Mouse (Mus musculus): ENCODE data around the gene Noto. TPM values are rescaled to one million over a fixed set of nuclear protein-coding genes. Genes with fewer than 3 reads are reported as not detected.
"Not testable (repeated sequence)": the region's sequence is repeated elsewhere in the genome, so short reads cannot be mapped to it uniquely, and the experiment has no call there.

Noto gene
- total RNA-seq, 1 experiment from 2014 or later = not detected

DNA sequence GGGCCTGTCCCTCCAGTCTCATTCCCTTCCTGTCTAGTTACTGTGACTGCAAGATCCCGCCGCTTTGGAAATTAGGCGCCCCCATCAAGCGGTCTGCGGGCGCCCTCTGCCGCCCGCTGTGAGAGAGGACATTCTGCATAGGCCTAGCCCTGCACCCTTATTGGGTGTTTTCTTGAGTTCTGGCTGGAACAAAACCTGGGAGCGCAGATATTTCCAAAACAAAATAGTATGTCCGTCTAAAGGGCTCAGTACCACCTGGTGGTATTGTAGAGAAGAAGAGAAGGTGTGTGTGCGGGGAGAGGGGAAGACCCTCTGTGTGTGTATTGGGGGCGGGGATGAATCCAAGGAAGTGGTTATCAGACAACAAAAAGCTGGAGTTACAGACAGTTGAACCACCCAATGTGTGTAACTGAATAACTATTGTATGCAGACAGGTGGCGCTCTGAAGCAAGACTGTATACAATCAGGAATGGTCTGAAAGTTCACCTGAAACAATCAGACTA lies 12.9 kb upstream of the Noto start:
- ATAC-seq (replicated peaks; ENCODE audit: insufficient number of reproducible peaks, low FRiP score, low TSS enrichment, poor library complexity, severe bottlenecking) = no peak

DNA sequence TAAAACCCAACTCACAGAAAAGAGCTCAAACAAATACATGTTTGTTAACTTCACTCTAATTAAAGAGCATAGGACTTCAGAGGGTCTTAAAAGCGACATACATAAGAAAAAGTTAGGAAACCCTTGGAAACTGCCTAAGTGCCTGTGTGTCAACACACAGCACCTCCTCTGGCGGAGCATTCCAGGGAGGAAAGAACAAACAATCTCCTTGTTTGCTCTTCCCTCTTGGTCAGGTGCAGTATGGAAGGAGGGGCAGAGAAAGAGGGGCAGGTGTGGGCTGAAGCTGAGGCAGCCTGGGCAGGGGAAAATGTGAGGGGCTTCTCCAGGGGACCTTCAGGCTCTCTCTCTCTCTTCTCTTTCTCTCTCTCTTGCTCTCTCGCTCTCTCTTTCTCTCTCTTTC lies 7.9 kb upstream of the Noto start:
- no peak for ATAC-seq (replicated peaks; ENCODE audit: insufficient number of reproducible peaks, low FRiP score, low TSS enrichment, poor library complexity, severe bottlenecking)

DNA sequence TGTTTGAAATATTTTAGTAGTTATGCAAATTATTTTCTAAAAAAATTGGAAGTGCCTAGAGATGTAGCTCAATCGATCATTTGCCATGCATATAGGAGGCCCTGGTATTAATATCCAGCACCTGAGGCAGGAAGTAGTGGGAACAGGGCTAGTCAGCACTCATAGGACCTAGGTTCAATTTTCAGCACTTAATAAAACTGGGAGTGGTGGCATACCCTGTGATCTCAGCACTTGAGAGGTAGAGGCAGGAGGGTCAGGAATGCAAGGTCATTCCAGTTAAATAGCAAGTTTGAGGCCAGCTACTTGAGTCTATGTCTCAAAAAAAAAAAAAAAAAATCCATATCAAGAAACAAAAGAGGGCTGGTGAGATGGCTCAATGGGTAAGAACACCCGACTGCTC lies 4.5 kb upstream of the Noto start:
- ATAC-seq (replicated peaks; ENCODE audit: insufficient number of reproducible peaks, low FRiP score, low TSS enrichment, poor library complexity, severe bottlenecking) = no peak

DNA sequence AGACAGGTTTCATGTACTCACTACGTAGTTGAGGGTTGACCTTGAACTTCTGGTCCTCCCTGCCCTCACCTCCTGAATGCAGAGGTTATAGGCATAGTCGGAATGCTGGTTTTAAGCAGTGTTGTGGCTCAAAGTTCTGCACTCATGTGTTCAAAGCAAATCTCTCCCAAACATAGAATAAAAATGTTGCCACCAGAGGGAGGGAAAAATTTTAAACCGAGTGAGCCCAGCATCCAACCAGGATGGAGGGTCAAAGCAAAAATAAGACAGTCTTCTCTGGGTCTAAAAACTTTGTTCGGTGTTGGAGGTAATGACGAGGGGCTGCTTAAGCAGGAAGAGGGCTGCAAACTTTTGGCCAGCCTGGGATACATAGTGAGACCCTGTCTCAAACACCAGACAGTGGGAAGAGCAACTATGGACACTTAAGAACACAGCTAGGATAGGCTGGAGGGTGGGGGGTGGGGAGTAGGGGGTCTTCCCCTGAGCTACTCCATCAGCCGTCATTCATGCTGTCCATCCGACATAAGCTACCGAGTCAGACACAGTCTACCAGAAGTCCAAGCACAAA lies 7.7 kb downstream of the Noto start:
- no peak for ATAC-seq (replicated peaks; ENCODE audit: insufficient number of reproducible peaks, low FRiP score, low TSS enrichment, poor library complexity, severe bottlenecking)

DNA sequence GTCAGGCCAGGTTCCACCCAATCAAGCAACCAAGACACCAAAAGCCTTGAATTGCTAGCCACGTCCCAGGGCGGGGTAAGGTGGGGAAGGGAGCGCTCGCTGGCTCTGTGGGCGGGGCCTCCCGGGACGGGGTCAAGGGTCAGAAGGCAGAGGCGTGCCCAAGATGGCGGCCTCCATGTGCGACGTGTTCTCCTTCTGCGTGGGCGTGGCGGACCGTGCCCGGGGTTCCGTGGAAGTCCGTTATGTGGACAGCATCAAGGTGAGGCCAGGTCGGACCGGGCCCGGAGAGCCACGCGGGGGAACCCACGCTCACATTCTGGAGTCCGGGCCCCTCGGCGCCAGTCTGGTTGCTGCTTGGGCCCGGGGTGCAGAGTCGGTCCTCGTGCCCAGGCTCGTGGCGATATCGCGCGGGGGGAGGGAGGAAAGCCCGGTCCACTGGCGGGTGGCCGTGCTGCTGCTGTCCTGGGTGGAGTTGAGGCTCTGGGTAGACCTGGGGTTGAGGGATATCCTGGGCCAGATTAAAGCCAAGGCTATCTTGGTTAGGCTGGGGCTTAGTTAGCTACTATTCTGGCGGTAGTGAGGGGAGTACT lies 8.3 kb downstream of the Noto start, which contains the start of gene Smyd5:
Gene Smyd5, plus strand, starts transcription at position 148 of the 590 bp plus-strand sequence.
- peak; percentile 92 for ATAC-seq (replicated peaks; ENCODE audit: insufficient number of reproducible peaks, low FRiP score, low TSS enrichment, poor library complexity, severe bottlenecking)

DNA sequence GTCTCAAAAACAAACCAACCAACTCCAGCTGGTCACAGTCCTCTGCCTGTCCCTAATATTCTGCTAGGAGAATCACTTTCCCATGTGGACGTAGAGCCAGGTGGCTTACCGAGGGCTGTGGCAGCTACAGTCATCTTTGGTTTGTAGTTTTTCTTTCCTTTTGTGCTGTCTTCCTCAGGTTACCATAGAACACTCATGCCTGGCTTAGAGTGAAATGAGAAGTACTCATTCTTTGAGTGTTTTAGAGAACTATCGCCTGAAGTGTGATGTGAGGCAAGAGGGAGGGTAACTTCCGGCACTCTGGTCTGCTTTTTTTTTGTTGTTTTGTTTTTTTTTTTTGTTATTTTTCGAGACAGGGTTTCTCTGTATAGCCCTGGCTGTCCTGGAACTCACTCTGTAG lies 10.2 kb downstream of the Noto start:
- ATAC-seq (replicated peaks; ENCODE audit: insufficient number of reproducible peaks, low FRiP score, low TSS enrichment, poor library complexity, severe bottlenecking) = 0 out of 2 replicates have a peak, but pooled peaks have one; percentile 28

DNA sequence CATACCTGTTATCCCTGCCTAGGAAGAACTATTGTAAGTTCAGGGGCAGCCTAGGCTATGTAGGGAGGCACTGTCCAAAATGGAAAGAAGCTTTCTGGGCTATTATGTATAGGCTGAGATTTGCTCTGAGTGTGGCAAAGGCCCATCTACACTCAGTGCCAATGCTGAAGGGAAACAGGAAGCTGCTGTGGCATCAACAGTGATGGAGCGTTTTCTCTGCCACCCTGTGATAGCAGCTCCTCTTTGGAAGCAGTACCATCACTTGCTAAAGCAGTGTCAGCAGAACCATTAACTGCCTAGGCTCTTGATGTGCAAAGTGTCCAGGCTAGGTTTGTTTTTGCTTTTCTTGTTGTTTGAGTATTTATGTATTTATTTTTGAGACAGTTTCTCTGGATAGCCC lies 12.5 kb downstream of the Noto start:
- no peak for ATAC-seq (replicated peaks; ENCODE audit: insufficient number of reproducible peaks, low FRiP score, low TSS enrichment, poor library complexity, severe bottlenecking)

DNA sequence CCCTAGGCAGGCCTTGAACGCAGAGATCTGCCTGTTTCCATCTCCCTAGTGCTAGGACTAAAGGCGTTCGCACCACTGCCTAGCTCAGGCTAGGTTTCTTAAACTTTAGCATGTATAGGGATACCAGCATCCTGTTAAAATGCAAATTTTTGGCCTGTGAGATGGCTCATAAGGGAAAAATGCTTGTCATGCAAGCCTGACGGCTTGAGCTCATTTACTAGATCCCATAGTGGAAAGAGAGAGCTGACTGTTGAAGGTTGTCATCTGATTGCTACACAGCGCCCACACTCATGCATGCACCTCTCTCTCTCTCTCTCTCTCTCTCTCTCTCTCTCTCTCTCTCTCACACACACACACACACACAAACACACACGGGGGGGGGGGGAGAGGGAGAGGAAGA lies 12.9 kb downstream of the Noto start:
- ATAC-seq (replicated peaks; ENCODE audit: insufficient number of reproducible peaks, low FRiP score, low TSS enrichment, poor library complexity, severe bottlenecking) = no peak

DNA sequence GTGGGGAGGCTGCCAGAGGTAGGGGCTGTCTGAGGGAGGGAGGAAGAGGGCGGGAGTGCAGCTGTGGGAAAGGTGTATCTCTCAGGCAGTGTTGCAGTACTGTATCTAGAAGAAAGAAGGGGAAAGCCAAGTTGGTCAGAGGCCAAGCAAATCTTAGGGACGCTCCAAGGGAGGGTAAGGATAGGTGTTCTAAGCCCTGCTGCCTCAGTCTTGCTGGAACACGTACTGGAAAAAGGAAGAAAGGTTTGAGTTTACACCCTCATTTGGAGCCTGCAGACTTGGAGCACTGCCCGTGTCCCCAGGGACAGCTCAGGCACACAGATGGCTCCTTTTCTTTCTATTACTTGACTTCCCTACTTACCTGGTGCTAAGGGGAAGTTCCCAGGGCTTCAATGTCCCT lies 17.5 kb downstream of the Noto start:
- ATAC-seq (replicated peaks; ENCODE audit: insufficient number of reproducible peaks, low FRiP score, low TSS enrichment, poor library complexity, severe bottlenecking) = no peak

DNA sequence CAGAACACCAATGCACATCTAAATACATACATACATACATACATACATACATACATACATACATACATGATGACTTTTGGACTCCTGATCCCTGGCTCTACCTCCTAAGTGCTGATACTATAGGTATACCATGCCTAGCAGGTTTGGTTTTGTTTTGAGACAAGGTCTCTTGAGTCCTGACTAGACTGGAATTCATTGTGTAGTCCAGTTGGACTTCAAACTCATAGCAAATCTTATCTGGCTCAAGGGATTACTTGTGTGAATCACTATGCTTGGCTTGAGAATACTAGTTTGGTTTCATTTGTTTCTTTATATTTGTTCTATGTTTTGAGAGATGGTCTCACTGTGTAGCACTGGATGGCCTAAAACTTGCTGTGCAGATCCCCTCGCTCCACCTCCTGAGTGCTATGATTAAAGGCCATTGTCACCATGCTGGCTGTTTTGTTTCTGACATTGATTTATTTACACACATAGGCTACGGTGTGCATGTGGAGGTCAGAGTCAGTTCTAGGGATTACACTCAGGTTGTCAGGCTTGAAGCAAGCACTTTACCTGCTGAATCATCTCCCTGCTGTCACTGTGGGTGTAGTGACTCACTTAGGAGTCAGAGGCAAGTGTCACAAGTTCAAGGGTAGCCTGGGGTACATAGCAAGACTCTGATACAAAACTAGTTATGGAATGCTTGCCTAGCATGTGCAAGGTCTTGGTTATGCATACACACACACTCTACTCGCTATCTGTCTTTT lies 20.0 kb downstream of the Noto start:
- ATAC-seq (replicated peaks; ENCODE audit: insufficient number of reproducible peaks, low FRiP score, low TSS enrichment, poor library complexity, severe bottlenecking) = no peak

DNA sequence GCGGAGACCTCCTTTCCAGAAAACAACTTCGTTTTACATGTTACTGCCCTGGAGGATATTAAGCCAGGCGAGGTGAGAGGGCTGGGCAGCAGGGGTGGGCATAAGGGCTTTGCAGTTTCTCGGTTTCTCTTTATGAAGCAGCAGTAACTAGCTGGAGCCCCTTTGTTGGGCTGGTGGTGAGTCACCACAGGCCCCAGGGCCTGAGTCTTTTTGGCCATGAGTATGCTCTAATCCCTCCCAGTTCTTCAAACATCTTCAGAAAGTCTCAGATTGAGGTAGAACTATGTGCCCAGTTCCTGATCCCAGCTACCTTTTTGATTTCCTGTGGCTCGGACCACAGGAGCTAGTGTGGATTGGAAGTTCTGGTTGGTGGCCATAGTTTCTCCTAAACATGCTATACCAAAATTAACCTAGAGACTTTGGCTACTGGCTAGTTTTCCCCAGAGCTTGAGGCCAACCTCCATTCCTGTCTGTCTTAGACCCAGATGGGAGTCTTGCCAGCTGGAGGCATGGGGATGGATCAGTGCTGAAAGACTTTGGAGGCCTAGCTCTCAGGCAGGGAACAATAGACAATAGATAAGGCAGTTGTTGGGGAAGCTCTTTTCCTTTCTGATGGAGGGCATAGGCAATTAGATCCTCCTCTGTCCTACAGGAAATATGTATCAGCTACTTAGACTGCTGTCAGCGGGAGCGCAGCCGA lies 20.7 kb downstream of the Noto start:
- no peak for ATAC-seq (replicated peaks; ENCODE audit: insufficient number of reproducible peaks, low FRiP score, low TSS enrichment, poor library complexity, severe bottlenecking)

DNA sequence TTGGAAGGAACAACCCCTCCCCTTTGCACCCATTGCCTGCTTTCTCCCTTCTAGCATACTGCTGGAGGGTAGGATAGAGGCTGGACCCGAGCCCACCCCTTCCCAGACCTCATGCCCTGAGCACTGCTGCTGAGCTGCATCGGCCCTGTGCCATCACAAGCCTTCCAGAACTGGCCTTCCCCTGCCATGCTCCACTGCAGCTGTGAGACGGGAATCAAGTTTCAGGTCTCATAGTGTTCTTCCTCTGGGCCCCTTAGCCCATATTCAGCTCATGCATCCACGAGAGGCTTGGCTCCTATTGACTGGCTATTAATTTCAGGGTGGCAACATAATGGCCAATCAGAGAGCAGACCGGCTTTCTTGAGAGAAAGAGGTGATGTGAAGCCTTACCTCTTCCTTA lies 21.6 kb downstream of the Noto start:
- ATAC-seq (replicated peaks; ENCODE audit: insufficient number of reproducible peaks, low FRiP score, low TSS enrichment, poor library complexity, severe bottlenecking) = no peak

DNA sequence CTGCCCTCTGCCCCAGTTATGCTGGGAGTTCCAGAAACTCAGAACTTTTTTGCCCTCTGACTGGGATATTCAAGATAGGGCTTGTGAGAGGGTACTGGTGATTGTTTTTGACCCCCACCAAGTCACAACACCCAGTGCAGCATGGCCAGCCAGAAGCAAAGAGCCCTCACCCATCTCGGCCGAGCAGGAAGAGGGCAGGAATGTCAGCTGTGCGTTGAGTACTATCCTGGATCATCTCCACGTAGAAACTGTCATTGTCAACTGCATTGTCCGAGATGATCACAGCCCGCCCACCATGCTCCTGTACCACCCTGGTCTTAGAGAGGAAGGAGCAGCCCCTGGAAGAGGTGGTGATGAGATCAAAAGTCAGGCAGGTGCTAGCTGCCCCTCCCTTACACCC lies 23.7 kb downstream of the Noto start:
- ATAC-seq (replicated peaks; ENCODE audit: insufficient number of reproducible peaks, low FRiP score, low TSS enrichment, poor library complexity, severe bottlenecking) = no peak

DNA sequence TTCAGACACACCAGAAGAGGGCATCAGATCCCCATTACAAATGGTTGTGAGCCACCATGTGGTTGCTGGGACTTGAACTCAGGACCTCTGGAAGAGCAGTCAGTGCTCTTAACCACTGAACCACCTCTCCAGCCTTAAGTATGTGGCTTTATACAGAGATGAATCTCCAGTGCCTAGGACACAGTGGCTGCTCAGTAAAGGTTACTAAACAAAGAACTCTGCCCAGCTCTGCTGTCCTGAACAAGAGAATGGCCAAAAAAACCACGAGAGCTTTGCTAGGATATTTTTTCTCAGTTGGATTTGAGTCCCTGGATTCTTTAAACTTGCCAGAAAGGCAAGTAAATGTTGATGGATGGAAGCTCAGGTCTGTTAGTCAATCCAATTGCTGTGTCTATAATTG lies 26.5 kb downstream of the Noto start:
- not testable (repeated sequence) for ATAC-seq (replicated peaks; ENCODE audit: insufficient number of reproducible peaks, low FRiP score, low TSS enrichment, poor library complexity, severe bottlenecking)

DNA sequence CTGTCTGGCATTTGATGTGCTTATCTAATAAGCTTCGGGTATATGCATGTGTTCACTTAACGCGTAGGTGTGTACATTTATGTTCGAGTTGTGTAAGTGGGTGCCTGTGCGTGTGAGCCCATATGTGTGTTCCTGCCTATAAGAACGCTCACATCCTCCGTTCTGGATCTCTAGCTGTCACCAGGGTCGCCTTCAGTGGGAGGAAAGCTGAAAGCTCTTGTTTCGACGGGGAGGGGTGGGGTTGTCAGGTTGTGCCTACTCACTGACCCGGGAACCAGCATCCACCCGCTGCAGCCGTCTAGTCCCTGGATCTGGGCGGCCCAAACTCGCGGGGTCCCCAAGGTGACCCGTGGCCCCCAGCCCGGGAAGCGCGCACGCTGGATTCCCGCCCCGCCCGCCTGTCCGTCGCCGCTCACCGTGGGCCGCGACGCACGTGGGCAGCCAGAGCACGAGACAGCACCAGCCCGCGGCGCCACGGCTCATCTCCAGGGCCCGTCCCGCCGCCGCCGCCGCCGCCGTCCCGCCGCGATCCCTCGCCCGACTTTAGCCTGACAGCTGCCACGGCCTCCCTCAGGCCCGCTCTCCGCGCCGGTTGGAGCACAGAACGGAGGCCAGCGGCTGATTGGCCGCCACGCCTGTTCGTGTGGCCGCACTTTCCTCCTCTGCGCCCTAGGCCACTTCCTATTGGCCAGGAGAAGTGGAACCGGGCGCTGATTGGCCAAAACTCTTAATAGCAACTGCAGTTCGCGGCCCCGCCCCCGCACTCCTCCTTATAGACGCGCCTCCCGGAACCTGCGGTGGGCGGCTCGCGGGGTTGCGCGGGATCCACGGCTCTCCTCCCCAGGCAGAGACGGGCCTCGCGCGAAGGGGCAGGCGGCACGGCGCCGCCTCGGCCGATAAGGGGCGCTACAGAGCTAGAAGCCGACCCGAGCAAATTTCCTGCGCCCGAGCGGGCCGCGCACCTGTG lies 27.3 kb downstream of the Noto start, which contains the start of gene Cct7:
Gene Cct7, plus strand, starts transcription at position 818 of the 967 bp plus-strand sequence.
- peak; percentile 88 for ATAC-seq (replicated peaks; ENCODE audit: insufficient number of reproducible peaks, low FRiP score, low TSS enrichment, poor library complexity, severe bottlenecking)

DNA sequence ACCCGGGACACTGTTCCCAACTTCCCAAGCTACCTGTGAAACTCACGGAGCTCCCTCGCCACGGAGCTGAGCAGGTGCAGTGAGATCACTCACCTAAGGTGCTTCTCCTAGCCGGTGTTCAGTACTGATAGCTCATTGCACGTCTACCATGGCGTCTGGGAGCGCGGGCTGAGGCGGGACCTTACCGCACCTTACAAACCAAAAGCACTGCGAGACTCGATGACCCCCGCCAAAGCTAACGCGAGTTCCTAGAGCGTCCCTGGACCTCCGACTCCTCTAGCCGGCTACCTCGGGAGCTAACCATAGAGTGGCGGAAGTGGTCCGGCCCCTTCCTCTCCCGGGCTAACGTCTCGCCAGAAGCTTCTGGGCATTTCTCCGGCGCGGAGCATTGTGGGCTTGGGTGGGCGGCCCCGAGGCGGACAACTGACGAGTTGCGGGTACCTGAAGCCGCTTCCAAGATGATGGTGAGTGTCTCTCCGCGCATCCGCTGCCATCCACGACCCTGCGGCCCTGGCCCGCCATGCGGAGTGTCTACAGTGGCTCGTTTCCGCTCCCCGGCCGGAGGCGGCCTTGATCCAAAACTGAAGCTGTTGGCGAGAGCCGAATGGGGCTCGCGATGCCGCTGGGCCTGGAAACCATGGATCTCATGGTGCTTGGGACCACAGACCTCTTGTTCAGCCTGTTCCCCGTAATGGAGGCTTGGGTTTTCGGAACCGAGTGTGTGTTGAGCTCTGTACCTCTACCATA lies 28.2 kb downstream of the Noto start, which contains the start of gene Pradc1:
Gene Pradc1, minus strand, starts transcription at position 307 of the 747 bp plus-strand sequence.
- ATAC-seq (replicated peaks; ENCODE audit: insufficient number of reproducible peaks, low FRiP score, low TSS enrichment, poor library complexity, severe bottlenecking) = peak; percentile 86

DNA sequence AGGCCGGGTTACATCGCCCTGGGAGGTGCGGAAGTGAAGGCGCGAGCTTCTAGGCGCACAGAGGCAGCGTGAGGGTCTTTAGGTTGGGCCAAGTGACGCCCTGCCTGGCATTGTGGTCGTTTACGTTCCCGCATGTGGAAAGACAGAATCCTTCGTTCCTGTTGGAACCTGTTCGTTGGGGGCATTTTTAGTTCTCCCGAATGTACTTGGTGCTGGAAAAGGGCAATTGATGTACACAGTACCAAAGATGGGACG lies 28.7 kb downstream of the Noto start:
- peak; percentile 9 for ATAC-seq (replicated peaks; ENCODE audit: insufficient number of reproducible peaks, low FRiP score, low TSS enrichment, poor library complexity, severe bottlenecking)

DNA sequence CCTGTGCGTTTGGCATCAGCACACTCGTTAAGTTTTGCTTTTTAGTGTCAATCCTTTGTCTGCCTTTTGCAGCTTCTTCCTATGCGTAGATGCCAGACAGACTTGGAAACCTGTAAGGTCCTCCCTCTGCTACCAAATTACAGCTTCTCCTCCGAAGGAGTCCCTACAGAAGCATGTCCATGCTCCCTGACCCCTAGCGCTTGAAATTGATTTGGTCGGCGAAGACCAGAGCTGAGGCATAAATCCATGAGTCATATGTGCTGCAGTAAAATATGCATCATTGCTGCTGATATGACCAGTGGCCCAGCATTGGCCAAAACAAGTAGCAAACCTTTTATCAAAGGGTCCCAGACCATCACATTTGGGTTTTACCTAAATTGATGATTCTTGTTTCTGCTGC lies 29.1 kb downstream of the Noto start:
- ATAC-seq (replicated peaks; ENCODE audit: insufficient number of reproducible peaks, low FRiP score, low TSS enrichment, poor library complexity, severe bottlenecking) = no peak
